Mouse (Mus musculus): Measurements from ENCODE around the gene Rhox4f.
"Not testable (repeated sequence)": the region's sequence is repeated elsewhere in the genome, so short reads cannot be mapped to it uniquely, and the experiment has no call there.

The Rhox4f gene

GRCm38 (mm10) chrX:37607604-37608003 lies at the start of gene Rhox4f:
Rhox4f (minus strand) TSS chrX:37607704.
- not testable (repeated sequence) for DNase-seq (ENCODE audit: low spot score in 2 of 2)

- not testable (repeated sequence) for DNase-seq (ENCODE audit: low spot score in 2 of 2)
Measured at GRCm38 (mm10) chrX:37651227-37651626, 43.7 kb upstream of the Rhox4f start, which contains the start of gene Rhox4g. Rhox4g (minus strand) TSS chrX:37651327.

- DNase-seq (ENCODE audit: low spot score in 2 of 2), result not testable (repeated sequence)
Measured at GRCm38 (mm10) chrX:37643370-37643769, 35.9 kb upstream of the Rhox4f start, which contains the start of gene Rhox2g. Rhox2g (minus strand) TSS chrX:37643470.

GRCm38 (mm10) chrX:37628512-37628911 lies 21.0 kb upstream of the Rhox4f start, which contains the start of gene Rhox3g:
Rhox3g (minus strand) TSS chrX:37628612.
- DNase-seq (ENCODE audit: low spot score in 2 of 2), result not testable (repeated sequence)

GRCm38 (mm10) chrX:37580692-37581091 lies 26.8 kb downstream of the Rhox4f start, which contains the start of gene Rhox3f:
Rhox3f (plus strand) TSS chrX:37580992.
- not testable (repeated sequence) for DNase-seq (ENCODE audit: low spot score in 2 of 2)

- DNase-seq (ENCODE audit: low spot score in 2 of 2), result not testable (repeated sequence)
Measured at GRCm38 (mm10) chrX:37572638-37573037, 34.9 kb downstream of the Rhox4f start.

- DNase-seq (ENCODE audit: low spot score in 2 of 2), result not testable (repeated sequence)
Measured at GRCm38 (mm10) chrX:37571105-37571504, 36.4 kb downstream of the Rhox4f start, which contains the start of gene Rhox2f. Rhox2f (plus strand) TSS chrX:37571405.

- not testable (repeated sequence) for DNase-seq (ENCODE audit: low spot score in 2 of 2)
Measured at GRCm38 (mm10) chrX:37557112-37557511, 50.4 kb downstream of the Rhox4f start, which contains the start of gene Rhox4e. Rhox4e (plus strand) TSS chrX:37557412.
